Mouse (Mus musculus) heart, adult 2 months (tissue): ENCODE results near the gene Rnf157.

ENCODE experiments used
- CTCF ChIP-seq: fragments of 200-600 bp; IDR thresholded peaks from 2 replicates; pipeline ENCODE4 v1.8.1; 2022; ENCODE audit warnings: antibody characterized with exemption, mild to moderate bottlenecking, moderate library complexity
- EP300 ChIP-seq: fragments of 200-500 bp; IDR thresholded peaks from 2 replicates; pipeline ENCODE4 v1.6.1; 2011; ENCODE audit warnings: low read depth, low read length, control low read depth; ENCODE audit not compliant: insufficient read depth
- POLR2A ChIP-seq: fragments of 200-500 bp; IDR thresholded peaks from 2 replicates; pipeline ENCODE4 v1.6.1; 2011; ENCODE audit warnings: mild to moderate bottlenecking, low read depth, low read length, control low read depth; ENCODE audit not compliant: insufficient read depth

DNA sequence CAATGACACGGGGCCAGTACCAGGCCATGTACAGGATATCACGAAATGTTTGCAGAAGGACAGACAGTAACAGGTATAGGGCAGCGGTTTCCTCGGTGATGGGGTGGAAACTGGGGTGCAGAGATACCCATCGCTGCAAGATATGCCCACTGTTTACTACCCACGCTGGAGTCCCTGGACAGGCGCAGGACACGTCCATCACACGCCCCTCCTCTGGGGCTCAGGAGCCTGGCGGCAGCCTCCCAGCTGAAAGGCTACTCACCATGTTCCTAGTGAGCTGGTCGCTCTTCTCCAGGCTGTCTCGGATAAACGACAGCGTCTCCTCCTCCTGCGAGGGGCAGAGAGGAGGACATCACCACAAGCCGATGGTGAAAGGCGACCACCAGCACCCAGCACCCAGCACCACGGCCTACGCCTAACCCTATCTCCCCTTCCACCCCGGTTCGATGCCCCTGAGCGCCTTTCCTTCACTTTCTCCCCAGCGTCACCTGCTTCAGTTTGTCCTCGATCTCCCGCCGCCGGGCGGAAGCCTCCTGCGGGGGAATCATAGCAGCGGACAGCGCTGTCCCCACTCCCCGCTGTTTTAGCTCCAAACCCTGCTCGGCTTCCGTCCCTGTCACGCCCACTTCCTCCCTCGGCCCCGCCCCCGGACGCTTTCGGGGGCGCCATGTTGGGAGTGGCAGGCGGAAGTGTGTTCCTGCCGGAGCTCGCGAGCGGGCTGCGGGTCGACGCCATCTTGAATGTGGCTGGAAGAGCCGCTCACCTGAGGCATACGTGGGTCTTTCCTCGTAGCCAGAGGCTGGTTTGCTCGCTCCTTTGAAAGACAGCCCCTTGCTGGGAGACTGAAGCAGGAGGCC lies 106.5 kb downstream of the Rnf157 start:
- peak; percentile 66; the same call in 1 of the 2 replicates for TF ChIP-seq EP300
- 0 out of 2 replicates have a peak, but pooled peaks have one; percentile 6 for TF ChIP-seq CTCF
- peak; percentile 69 for TF ChIP-seq POLR2A
